Mouse (Mus musculus) cortical plate, adult 2 months (tissue): ENCODE measurements at regions not wholly inside any gene's neighbourhood (a gene's known extent, or its start where the extent isn't known, plus 50 kb on each side); places are given as distances from the start of the nearest gene placed in this dataset.

Source experiments
- H3K27ac ChIP-seq: fragments of 200-500 bp; 2 replicates; pipeline ENCODE4 v1.5.1; 2012; ENCODE audit warnings: low read length, control low read depth, inconsistent platforms; ENCODE audit not compliant: insufficient read depth
- H3K4me1 ChIP-seq: fragments of 200-500 bp; 2 replicates; pipeline ENCODE4 v1.6.1; 2011; ENCODE audit warnings: low read length; ENCODE audit not compliant: control insufficient read depth, insufficient read depth
- H3K4me3 ChIP-seq: fragments of 200-500 bp; 2 replicates; pipeline ENCODE4 v1.5.1; 2011; ENCODE audit warnings: mild to moderate bottlenecking, low read length, control low read depth; ENCODE audit not compliant: insufficient read depth
- CTCF ChIP-seq: fragments of 200-500 bp; IDR thresholded peaks from 2 replicates; pipeline ENCODE4 v1.5.1; 2011; ENCODE audit warnings: mild to moderate bottlenecking, control low read depth, low read length; ENCODE audit not compliant: insufficient read depth; ENCODE audit errors: extremely low read depth
- POLR2A ChIP-seq: fragments of 200-500 bp; IDR thresholded peaks from 2 replicates; pipeline ENCODE4 v1.6.1; 2011; ENCODE audit warnings: mild to moderate bottlenecking, low read length, control low read depth; ENCODE audit not compliant: insufficient read depth; ENCODE audit errors: extremely low read depth

- H3K4me1 ChIP-seq, result no peaks in the 10 kb centered on the region
- H3K4me3 ChIP-seq, result no peak overlapping the region
- H3K27ac ChIP-seq, result no peak overlapping the region
- no peak for TF ChIP-seq CTCF
- no peak for TF ChIP-seq POLR2A
Observed at GRCm38 (mm10) chr1:159034952-159035351, 54.7 kb upstream of the Pappa2 start.

GRCm38 (mm10) chr1:159036371-159036770 is 56.1 kb upstream of the Pappa2 start:
- Histone ChIP-seq H3K27ac (no peak overlapping the region), H3K4me3 (no peak overlapping the region), H3K4me1 (no peaks in the 10 kb centered on the region)
- TF ChIP-seq CTCF (no peak), POLR2A (no peak)

DNA sequence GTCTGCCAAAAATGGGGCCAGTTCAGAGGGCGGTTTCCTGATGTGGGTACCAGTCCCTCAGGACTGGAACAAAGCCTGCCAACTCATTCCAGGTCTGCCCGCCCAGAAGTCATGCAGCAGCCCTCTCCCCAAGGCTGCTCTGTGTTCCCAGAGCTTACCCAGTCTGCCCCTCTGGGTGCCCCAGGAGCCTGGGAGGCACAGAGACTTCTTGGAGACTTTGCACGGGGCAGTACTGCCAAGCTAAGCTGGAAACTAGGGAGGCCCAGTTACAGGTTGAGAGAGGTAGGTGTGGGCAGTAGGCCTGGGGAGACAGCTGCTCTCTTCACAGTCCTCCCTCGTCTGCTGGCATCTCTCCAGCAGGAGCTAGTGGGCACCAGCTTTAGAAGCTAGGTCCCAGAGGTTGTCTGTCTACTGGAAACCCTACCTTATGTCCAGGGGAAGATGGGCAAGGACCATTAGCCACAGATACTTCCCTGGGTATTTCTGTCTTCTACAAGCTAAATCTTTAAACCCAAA is 65.6 kb upstream of the Pappa2 start:
- H3K27ac ChIP-seq, result no peak overlapping the region
- H3K4me3 ChIP-seq, result no peak overlapping the region
- TF ChIP-seq POLR2A, result no peak
- no peak for TF ChIP-seq CTCF
- no peaks in the 10 kb centered on the region for H3K4me1 ChIP-seq

DNA sequence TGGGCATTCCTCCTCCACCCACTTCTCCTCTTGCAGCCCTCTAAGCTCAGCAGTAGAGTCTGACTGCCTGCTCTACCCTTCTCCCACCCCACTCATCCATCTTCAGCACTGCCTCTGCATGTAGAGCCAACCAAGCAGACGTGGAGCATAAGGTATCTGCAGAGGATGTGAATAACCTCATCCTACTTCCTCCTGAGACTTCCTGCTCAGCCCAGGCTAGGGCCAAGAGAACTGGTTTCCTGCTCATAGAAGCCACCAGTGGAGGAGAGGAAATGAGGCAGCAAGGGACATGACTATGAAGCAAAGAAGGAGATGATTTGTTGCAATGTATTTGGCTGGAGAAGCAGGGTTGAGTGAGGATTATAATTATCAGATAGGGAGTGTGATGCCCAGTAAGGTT is 84.7 kb upstream of the Pappa2 start:
- Histone ChIP-seq H3K4me3 (no peak overlapping the region), H3K4me1 (no peaks in the 10 kb centered on the region), H3K27ac (no peak overlapping the region)
- TF ChIP-seq POLR2A (no peak), CTCF (no peak)

- Histone ChIP-seq H3K27ac (no peak overlapping the region), H3K4me3 (no peak overlapping the region), H3K4me1 (no peaks in the 10 kb centered on the region)
- TF ChIP-seq CTCF (no peak), POLR2A (no peak)
Observed at GRCm38 (mm10) chr1:159099205-159099604, 118.9 kb upstream of the Pappa2 start.

GRCm38 (mm10) chr1:159122201-159122600 is 109.9 kb upstream of the Cop1 start:
- H3K4me1 ChIP-seq, result no peaks in the 10 kb centered on the region
- no peak for TF ChIP-seq CTCF
- no peak for TF ChIP-seq POLR2A
- H3K4me3 ChIP-seq, result no peak overlapping the region
- H3K27ac ChIP-seq, result no peak overlapping the region

- H3K4me3 ChIP-seq, result no peak overlapping the region
- no peak overlapping the region for H3K27ac ChIP-seq
- H3K4me1 ChIP-seq, result no peaks in the 10 kb centered on the region
- TF ChIP-seq POLR2A (no peak), CTCF (no peak)
Observed at GRCm38 (mm10) chr1:159124874-159125273, 107.2 kb upstream of the Cop1 start.

DNA sequence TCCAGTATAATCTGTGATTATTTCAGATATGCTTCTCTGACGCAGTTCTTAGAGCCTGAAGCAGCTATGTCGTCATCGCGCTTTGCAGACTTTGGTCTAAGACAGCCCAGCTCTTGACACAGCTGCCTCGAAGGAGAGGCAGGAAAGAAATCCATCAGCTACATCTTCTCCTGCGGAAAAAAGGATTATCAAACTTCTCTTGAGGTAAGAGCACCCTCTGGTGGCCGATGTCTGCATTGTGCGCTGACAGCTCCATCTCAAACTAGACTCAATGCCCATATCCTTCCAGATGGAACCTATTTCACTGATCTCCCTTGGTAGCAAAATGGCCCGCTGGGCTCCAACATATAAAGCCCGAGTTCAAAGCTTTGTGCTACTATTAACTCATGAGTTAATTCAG is 96.8 kb upstream of the Cop1 start:
- no peak overlapping the region; the same call in 1 of the 2 replicates for H3K4me3 ChIP-seq
- TF ChIP-seq CTCF, result peak; percentile 89
- TF ChIP-seq POLR2A, result no peak
- no peaks in the 10 kb centered on the region for H3K4me1 ChIP-seq
- H3K27ac ChIP-seq, result no peak overlapping the region

- TF ChIP-seq POLR2A, result no peak
- TF ChIP-seq CTCF, result no peak
- no peaks in the 10 kb centered on the region for H3K4me1 ChIP-seq
- H3K4me3 ChIP-seq, result no peak overlapping the region
- H3K27ac ChIP-seq, result no peak overlapping the region
Observed at GRCm38 (mm10) chr1:159147788-159148497, 84.2 kb upstream of the Cop1 start.

GRCm38 (mm10) chr1:159148498-159149187 is 83.5 kb upstream of the Cop1 start:
- Histone ChIP-seq H3K27ac (no peak overlapping the region), H3K4me1 (no peaks in the 10 kb centered on the region), H3K4me3 (no peak overlapping the region)
- no peak for TF ChIP-seq POLR2A
- no peak for TF ChIP-seq CTCF
